ENCODE assay signal across 9 mouse cellular contexts in the genomic region with DNA sequence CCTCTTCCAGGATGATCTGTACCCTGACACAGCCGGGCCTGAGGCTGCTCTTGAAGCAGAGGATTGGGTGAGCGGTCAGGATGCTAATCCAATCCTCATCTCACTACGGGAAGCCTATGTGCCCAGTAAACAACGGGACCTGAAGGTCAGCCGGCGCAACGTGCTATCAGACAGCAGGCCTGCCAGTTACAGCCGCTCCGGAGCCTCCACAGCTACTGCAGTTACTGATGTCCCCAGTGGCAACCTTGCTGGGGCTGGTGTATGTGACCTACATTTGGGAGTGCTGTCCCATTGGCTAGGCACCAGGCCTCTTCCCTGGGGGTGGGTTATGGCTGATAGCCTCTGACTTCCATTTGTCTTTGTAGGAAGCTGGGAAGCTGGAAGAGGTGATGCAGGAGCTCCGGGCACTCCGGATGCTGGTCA. TPM values are rescaled to one million over a fixed set of nuclear protein-coding genes. Genes with fewer than 3 reads are reported as not detected.
A peak's percentile ranks its signal among the peaks of the same experiment; 100 is the strongest.
DNase-seq lines count a peak whose midpoint lies in the region; ATAC-seq and TF ChIP-seq lines count a peak whose summit lies in the region.
"Had no signal": no experiment of that assay in that cellular context is flagged by ENCODE, and none has a peak within 500 bp of the region (broad histone marks: within the 10 kb centered on the region; RNA-seq: fewer than 3 reads in every experiment).

A gene (plus strand): TSS at position 373 of the 423 bp plus-strand sequence.

- WGBS in heart, embryonic 13.5 days = 63% methylated on average over 11 of the region's 11 CpGs
- 6% methylated on average over 11 of the region's 11 CpGs for WGBS in cerebellum, adult 2 months
- 75% methylated on average over 11 of the region's 11 CpGs for WGBS in large intestine, adult 2 months

- ATAC-seq in heart, embryonic 13.5 days (ENCODE audit: extremely low read depth, insufficient number of reproducible peaks, low FRiP score, low TSS enrichment) = no peak

- H3K4me3 ChIP-seq in heart, embryonic 13.5 days = no peak within 1 kb of the TSS
- peak within 1 kb of the TSS; percentile 72 to 82 (median 73) for H3K4me3 ChIP-seq in CH12.LX (replicated peaks in 1 of 3; ENCODE audit: low read depth in 2 of 3, low read length in 2 of 3, poor library complexity in 1 of 3)
- H3K4me3 ChIP-seq in cerebellum, adult 2 months (replicated peaks; ENCODE audit: insufficient read depth, low read depth, low read length) = peak within 1 kb of the TSS; percentile 6

- TF ChIP-seq CTCF in CH12.LX (conservative IDR thresholded peaks at IDR 0.05 in 1 of 2, IDR thresholded peaks at IDR 0.05 in 1 of 2; ENCODE audit: low read depth in 2 of 2, low read length in 2 of 2) = no peak
- TF ChIP-seq CTCF in cerebellum, adult 2 months (IDR thresholded peaks at IDR 0.05; ENCODE audit: borderline replicate concordance, insufficient read depth, low read depth, low read length) = no peak

- in situ Hi-C loops in CH12.LX (cut with MboI; ENCODE audit: low pct_ligation_motif_present, low pct_unique_long_range_greater_than_20kb, low sequenced_read_pairs) = no loop called here

- no peak for TF ChIP-seq POLR2A in CH12.LX (IDR thresholded peaks at IDR 0.05; ENCODE audit: low read depth, low read length)
- TF ChIP-seq POLR2A in cerebellum, adult 2 months (IDR thresholded peaks at IDR 0.05; ENCODE audit: borderline replicate concordance, insufficient read depth, low read length) = peak; percentile 42; the same call in 1 of the 2 replicates

- TF ChIP-seq EP300 in CH12.LX (IDR thresholded peaks at IDR 0.05; ENCODE audit: low read length) = no peak

- peaks cover 71% of the 10 kb centered on the region for H3K36me3 ChIP-seq in heart, embryonic 13.5 days
- peaks cover 52 to 72% of the 10 kb centered on the region in 2 experiments for H3K36me3 ChIP-seq in CH12.LX (replicated peaks in 1 of 2; ENCODE audit: control insufficient read depth in 1 of 2, insufficient read depth in 1 of 2, low read length in 1 of 2)

- no peak within 1 kb of the TSS for H3K4me2 ChIP-seq in heart, embryonic 13.5 days
- H3K4me2 ChIP-seq in CH12.LX (ENCODE audit: insufficient read depth, low read depth, poor library complexity, severe bottlenecking) = peak within 1 kb of the TSS; percentile 52

- no peaks in the 10 kb centered on the region for H3K27me3 ChIP-seq in heart, embryonic 13.5 days (replicated peaks)
- H3K27me3 ChIP-seq in CH12.LX (replicated peaks) = no peaks in the 10 kb centered on the region
- H3K27me3 ChIP-seq in cerebellum, adult 2 months (ENCODE audit: control insufficient read depth, insufficient read depth, low read length) = no peaks in the 10 kb centered on the region

- H3K9ac ChIP-seq in heart, embryonic 13.5 days = 0 out of 2 replicates have a peak within 1 kb of the TSS, but pooled peaks have one; percentile 16
- peak within 1 kb of the TSS; percentile 96 for H3K9ac ChIP-seq in CH12.LX (ENCODE audit: insufficient read depth, low read depth)

- dilution Hi-C loops in CH12.LX (cut with MboI; ENCODE audit: extremely low pct_ligation_motif_present, extremely low pct_unique_long_range_greater_than_20kb, low sequenced_read_pairs) = no loop called here

- peaks cover 35% of the 10 kb centered on the region for H3K4me1 ChIP-seq in heart, embryonic 13.5 days
- H3K4me1 ChIP-seq in CH12.LX (ENCODE audit: control insufficient read depth in 1 of 2, insufficient read depth in 2 of 2) = peaks cover 34 to 69% of the 10 kb centered on the region in 2 experiments
- H3K4me1 ChIP-seq in cerebellum, adult 2 months (ENCODE audit: control insufficient read depth, insufficient read depth, low read length) = peaks cover 32% of the 10 kb centered on the region

- no peaks in the 10 kb centered on the region for H3K9me3 ChIP-seq in heart, embryonic 13.5 days
- H3K9me3 ChIP-seq in CH12.LX (replicated peaks; ENCODE audit: low read length) = no peaks in the 10 kb centered on the region

- DNase-seq in heart, postnatal 36 days = no peak
- no peak for DNase-seq in CH12.LX (ENCODE audit: extremely low read depth)
- peak; percentile 80 to 83 for DNase-seq in cerebellum, adult 2 months
- no peak for DNase-seq in large intestine, adult 2 months (ENCODE audit: low read depth, low spot score)
- no peak for DNase-seq in urinary bladder, postnatal 25 days (ENCODE audit: low spot score)
- DNase-seq in testis, postnatal 10 days (ENCODE audit: low spot score) = no peak
- no peak for DNase-seq in lung, postnatal 25 days (ENCODE audit: low spot score)

- H3K27ac ChIP-seq in heart, embryonic 13.5 days (replicated peaks) = no peak within 1 kb of the TSS; the same call in 1 of the 2 replicates
- peak within 1 kb of the TSS; percentile 90 for H3K27ac ChIP-seq in CH12.LX (ENCODE audit: insufficient read depth, low read depth)
- H3K27ac ChIP-seq in cerebellum, adult 2 months (ENCODE audit: insufficient read depth, low read length) = peak within 1 kb of the TSS; percentile 69
- H3K27ac ChIP-seq: macrophage had no signal

- no peak for TF ChIP-seq RAD21 in CH12.LX (IDR thresholded peaks at IDR 0.05; ENCODE audit: low read depth, low read length)

- peaks cover 32% of the 10 kb centered on the region for H3K79me2 ChIP-seq in CH12.LX (replicated peaks; ENCODE audit: control insufficient read depth, extremely low read depth, insufficient read depth, poor library complexity, severe bottlenecking)

- intact Hi-C loops in heart, postnatal 36 days (cut with DNase I) = no loop called here

TF ChIP-seq in CH12.LX, 34 proteins besides CTCF, POLR2A, EP300 and RAD21:
- TF ChIP-seq MEF2A (IDR thresholded peaks at IDR 0.05; ENCODE audit: borderline replicate concordance, low read depth, low read length) (no peak), TCF12 (IDR thresholded peaks at IDR 0.05; ENCODE audit: low read depth, low read length) (no peak), SMC3 (IDR thresholded peaks at IDR 0.05; ENCODE audit: low read depth, low read length) (no peak), GABPA (IDR thresholded peaks at IDR 0.05; ENCODE audit: insufficient replicate concordance, low read depth, low read length) (no peak), RCOR1 (conservative IDR thresholded peaks at IDR 0.05; ENCODE audit: low read depth, low read length) (no peak), E2F4 (IDR thresholded peaks at IDR 0.05; ENCODE audit: insufficient replicate concordance, low read depth, low read length) (no peak), JUN (IDR thresholded peaks at IDR 0.05; ENCODE audit: insufficient read depth, low read depth, low read length) (no peak), HCFC1 (IDR thresholded peaks at IDR 0.05; ENCODE audit: low read depth, low read length) (no peak), ELF1 (IDR thresholded peaks at IDR 0.05; ENCODE audit: low read depth, low read length) (no peak)
TF ChIP-seq in CH12.LX: peak in this region for 0.

RNA-seq across cellular contexts. Expression of the gene that starts here (rescaled TPM):
- 1.2 and 1.4 TPM in 2 replicates for polyA plus RNA-seq in heart, embryonic 13.5 days (2015; fragmentation: Nextera tagmentation; extraction: Ambion mirVana)
- 1 to 10 TPM; 1.1 to 1.3 TPM for total RNA-seq in heart, postnatal 36 days (2021)
- total RNA-seq in CH12.LX (2012; rRNA removed) (438 and 452 TPM in 2 replicates), CH12.LX (2014; rRNA removed) (380 and 447 TPM in 2 replicates)
- 296 and 343 TPM in 2 replicates for polyA plus RNA-seq in CH12.LX (2012; ENCODE audit: insufficient read length, low read depth)
- polyA plus RNA-seq in cerebellum, adult 2 months (2012; rRNA removed) = 0.98 and 1.2 TPM in 2 replicates
- polyA plus RNA-seq in large intestine, adult 2 months (2012; rRNA removed) = 56.3 and 62.6 TPM in 2 replicates

Comparison
In these comparisons a context has a peak if more than half of its experiments do, and no peak if none do; other contexts are left out.
1. RNA of the gene that starts here (total RNA-seq): 380 to 452 TPM in CH12.LX; 1.1 to 1.3 TPM in heart, postnatal 36 days; every median in the first group is over 100 times any median in the second.
2. RNA of the gene that starts here (polyA plus RNA-seq): 296 to 343 TPM in CH12.LX and 56.3 to 62.6 TPM in large intestine, adult 2 months; 1.2 to 1.4 TPM in heart, embryonic 13.5 days and 0.98 to 1.2 TPM in cerebellum, adult 2 months; every median in the first group is over 10 times any median in the second.
3. DNase-seq: peak in cerebellum, adult 2 months (2 of 2); none in heart, postnatal 36 days (0 of 2), CH12.LX (single experiment), large intestine, adult 2 months (single experiment), urinary bladder, postnatal 25 days (single experiment), testis, postnatal 10 days (single experiment) and lung, postnatal 25 days (single experiment).